Mouse (Mus musculus) lung, adult 2 months (tissue): Measurements from ENCODE around the gene Vac14.

ENCODE experiments used
- CTCF ChIP-seq: fragments of 200-500 bp; IDR thresholded peaks from 2 replicates; pipeline ENCODE4 v1.5.1; 2011; ENCODE audit warnings: mild to moderate bottlenecking, low read length, control low read depth; ENCODE audit not compliant: insufficient read depth
- POLR2A ChIP-seq: fragments of 200-500 bp; IDR thresholded peaks from 2 replicates; pipeline ENCODE4 v1.6.1; 2011; ENCODE audit warnings: low read depth, mild to moderate bottlenecking, control low read depth, low read length, borderline replicate concordance; ENCODE audit errors: extremely low read depth

GRCm38 (mm10) chr8:110642331-110642730 is 23.9 kb downstream of the Vac14 start:
- TF ChIP-seq CTCF (no peak), POLR2A (no peak)
